Comparison of ENCODE assay signal across 1 mouse cellular context in genomic region chr5:150559519-150560103, GRCm38 (mm10).
TF ChIP-seq lines count a peak whose summit lies in the region.

No protein-coding gene starts in this region.

TF ChIP-seq in CH12.LX, 34 proteins besides CTCF, POLR2A, EP300 and RAD21:
- TF ChIP-seq ETS1 (conservative IDR thresholded peaks at IDR 0.05; ENCODE audit: low read depth, low read length) (no peak), ZMIZ1 (IDR thresholded peaks at IDR 0.05; ENCODE audit: low read depth, low read length) (no peak), HCFC1 (IDR thresholded peaks at IDR 0.05; ENCODE audit: low read depth, low read length) (no peak), MXI1 (IDR thresholded peaks at IDR 0.05; ENCODE audit: low read depth, low read length) (no peak), UBTF (IDR thresholded peaks at IDR 0.05; ENCODE audit: low read depth, low read length) (no peak), USF1 (IDR thresholded peaks at IDR 0.05; ENCODE audit: low read depth, low read length) (no peak), RCOR1 (conservative IDR thresholded peaks at IDR 0.05; ENCODE audit: low read depth, low read length) (no peak), KAT2A (IDR thresholded peaks at IDR 0.05; ENCODE audit: insufficient replicate concordance, low read length) (no peak), TBP (conservative IDR thresholded peaks at IDR 0.05; ENCODE audit: low read depth, low read length) (no peak), MAX (IDR thresholded peaks at IDR 0.05; ENCODE audit: low read length) (no peak), MYC (IDR thresholded peaks at IDR 0.05; ENCODE audit: low read depth, low read length) (no peak), SIN3A (IDR thresholded peaks at IDR 0.05; ENCODE audit: low read length) (no peak), MAFK (IDR thresholded peaks at IDR 0.05; ENCODE audit: insufficient replicate concordance, low read length) (no peak), PAX5 (IDR thresholded peaks at IDR 0.05; ENCODE audit: low read length) (no peak)
